Mouse (Mus musculus) heart, embryonic 11.5 days (tissue): ENCODE measurements at regions not wholly inside any gene's neighbourhood (a gene's known extent, or its start where the extent isn't known, plus 50 kb on each side); places are given as distances from the start of the nearest gene placed in this dataset.

Source experiments
- ATAC-seq: fragments of 200-750 bp; cut with Nextera tagmentation; replicated peaks from 2 replicates; pipeline ENCODE4 v1.8.0; 2017; ENCODE audit warnings: moderate library complexity; ENCODE audit not compliant: insufficient number of reproducible peaks, low FRiP score, low TSS enrichment
- H3K27ac ChIP-seq: fragments of 300-500 bp; sonication (generic); 2 replicates; pipeline ENCODE4 v1.5.1; 2014; ENCODE audit warnings: mild to moderate bottlenecking, low read depth, low read length
- H3K27me3 ChIP-seq: fragments of 300-500 bp; sonication (generic); 2 replicates; pipeline ENCODE4 v1.6.1; 2014; ENCODE audit warnings: mild to moderate bottlenecking, low read length, mixed read lengths; ENCODE audit not compliant: control insufficient read depth, insufficient read depth
- H3K36me3 ChIP-seq: fragments of 300-500 bp; sonication (generic); 2 replicates; pipeline ENCODE4 v1.6.1; 2014; ENCODE audit warnings: mild to moderate bottlenecking, low read length, moderate library complexity, mixed read lengths; ENCODE audit not compliant: control insufficient read depth, insufficient read depth
- H3K4me1 ChIP-seq: fragments of 300-500 bp; sonication (generic); 2 replicates; pipeline ENCODE4 v1.6.1; 2014; ENCODE audit warnings: low read length; ENCODE audit not compliant: control insufficient read depth, insufficient read depth
- H3K4me2 ChIP-seq: fragments of 300-500 bp; sonication (generic); 2 replicates; pipeline ENCODE4 v1.6.1; 2014; ENCODE audit warnings: mild to moderate bottlenecking, moderate library complexity
- H3K4me3 ChIP-seq: fragments of 300-500 bp; sonication (generic); 2 replicates; pipeline ENCODE4 v1.5.1; 2014; ENCODE audit warnings: low read depth, low read length
- H3K9ac ChIP-seq: fragments of 300-500 bp; sonication (generic); 2 replicates; pipeline ENCODE4 v1.6.1; 2014; ENCODE audit warnings: mild to moderate bottlenecking, low read depth, low read length, moderate library complexity
- H3K9me3 ChIP-seq: fragments of 300-500 bp; sonication (generic); replicated peaks from 2 replicates; pipeline ENCODE4 v1.6.1; 2016; ENCODE audit warnings: low read length; ENCODE audit not compliant: control insufficient read depth
- WGBS: fragments of 180-500 bp; shearing (Covaris S2); extraction: QIAGEN DNeasy Blood & Tissue Kit; methylation state at CpG from one replicate; pipeline ENCODE4 v1.1.7; 2014; ENCODE audit not compliant: insufficient replicate concordance; 5-methylcytosine and 5-hydroxymethylcytosine counted together

DNA sequence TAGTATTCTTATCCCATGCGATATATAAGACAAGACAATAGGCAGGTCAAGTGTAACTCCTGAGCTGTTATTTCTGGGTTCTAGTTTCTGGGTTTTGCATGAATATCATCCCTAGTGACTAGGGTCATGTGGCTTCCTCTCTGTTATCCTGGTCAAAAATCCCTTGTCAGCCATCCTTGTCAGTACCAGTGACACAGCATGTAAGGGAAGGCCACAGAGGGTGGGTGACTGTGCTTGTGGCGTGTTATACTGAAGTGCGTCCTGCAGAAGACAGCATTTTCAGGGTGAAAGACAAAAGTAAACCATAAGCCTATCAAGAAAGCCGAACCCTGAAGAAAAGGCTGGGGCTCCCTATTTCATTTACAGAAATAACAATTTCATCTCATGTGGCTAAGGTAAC, 50.7 kb upstream of the Echdc3 start:
- H3K27ac ChIP-seq: no peak overlapping the region
- no peak overlapping the region for H3K4me3 ChIP-seq
- no peaks in the 10 kb centered on the region for H3K27me3 ChIP-seq
- H3K9ac ChIP-seq: no peak overlapping the region
- no peaks in the 10 kb centered on the region for H3K9me3 ChIP-seq
- ATAC-seq: no peak
- H3K4me2 ChIP-seq: no peak overlapping the region
- H3K4me1 ChIP-seq: peaks cover 8% of the 10 kb centered on the region
- H3K36me3 ChIP-seq: no peaks in the 10 kb centered on the region
- 82% methylated on average over 4 of the region's 4 CpGs for WGBS

DNA sequence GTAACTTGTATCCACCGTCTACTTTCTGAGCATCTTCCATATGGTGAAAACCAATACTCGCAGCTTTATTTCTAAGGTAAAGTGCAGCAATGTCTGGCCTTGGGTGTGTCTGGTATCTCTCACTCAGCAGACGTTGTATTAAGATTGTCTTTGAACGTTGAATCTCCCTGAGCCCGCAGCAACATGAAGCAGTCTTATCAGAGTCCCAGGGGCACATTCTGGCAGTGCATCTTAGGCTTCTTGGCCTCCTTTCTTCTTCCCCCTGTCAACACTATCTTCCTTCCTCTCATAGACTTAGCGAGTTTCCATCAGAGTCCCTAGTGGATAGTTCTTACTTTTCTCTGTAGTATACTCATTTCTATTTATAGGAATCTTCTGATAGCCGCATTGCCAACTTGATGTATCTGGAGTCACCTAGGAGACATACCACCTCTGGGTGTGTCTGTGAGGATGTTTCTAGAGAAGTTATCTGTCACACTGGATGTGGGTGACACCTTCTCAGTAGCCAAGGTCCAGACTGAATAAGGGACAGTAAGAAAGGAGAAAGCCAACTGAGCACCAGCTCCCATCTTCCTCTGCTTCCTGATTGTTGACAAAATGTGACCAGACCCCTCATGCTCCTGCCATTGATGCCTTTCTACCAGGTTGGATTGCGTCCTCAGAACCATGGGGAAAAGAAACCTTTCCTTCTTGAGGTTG, 51.4 kb upstream of the Echdc3 start:
- Histone ChIP-seq H3K4me3 (no peak overlapping the region), H3K27ac (no peak overlapping the region)

DNA sequence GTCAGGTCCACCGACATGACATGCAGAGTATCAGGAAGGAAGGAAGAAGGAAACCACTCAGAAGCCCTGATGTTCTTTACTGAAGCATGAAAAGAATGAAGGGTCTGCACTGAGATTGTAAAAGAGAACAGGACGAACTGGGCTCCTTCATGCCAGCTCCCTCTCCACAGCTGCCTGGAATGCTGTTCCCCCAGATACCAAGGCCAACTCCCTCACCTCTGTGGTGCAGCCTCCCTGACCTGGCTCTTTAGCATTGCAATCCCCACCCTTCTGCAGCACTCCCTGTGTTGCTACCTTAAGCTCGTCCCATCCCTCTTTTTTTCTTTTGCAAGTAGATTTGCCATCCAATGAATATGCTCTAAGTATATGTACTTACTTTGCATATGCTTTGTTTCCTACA, 52.3 kb upstream of the Echdc3 start:
- Histone ChIP-seq H3K36me3 (no peaks in the 10 kb centered on the region), H3K27me3 (no peaks in the 10 kb centered on the region), H3K4me3 (no peak overlapping the region), H3K4me2 (no peak overlapping the region), H3K27ac (no peak overlapping the region), H3K9ac (no peak overlapping the region), H3K4me1 (peaks cover 8% of the 10 kb centered on the region), H3K9me3 (no peaks in the 10 kb centered on the region)
- ATAC-seq: no peak
- WGBS: 49% methylated on average over 3 of the region's 3 CpGs

More for the DNA sequence above, 51.4 kb upstream of the Echdc3 start:
- no peak for ATAC-seq
- 42% methylated on average over 8 of the region's 8 CpGs for WGBS
- H3K4me1 ChIP-seq: peaks cover 8% of the 10 kb centered on the region
- no peaks in the 10 kb centered on the region for H3K27me3 ChIP-seq
- no peak overlapping the region for H3K9ac ChIP-seq
- no peaks in the 10 kb centered on the region for H3K9me3 ChIP-seq
- no peak overlapping the region for H3K4me2 ChIP-seq
- H3K36me3 ChIP-seq: no peaks in the 10 kb centered on the region

DNA sequence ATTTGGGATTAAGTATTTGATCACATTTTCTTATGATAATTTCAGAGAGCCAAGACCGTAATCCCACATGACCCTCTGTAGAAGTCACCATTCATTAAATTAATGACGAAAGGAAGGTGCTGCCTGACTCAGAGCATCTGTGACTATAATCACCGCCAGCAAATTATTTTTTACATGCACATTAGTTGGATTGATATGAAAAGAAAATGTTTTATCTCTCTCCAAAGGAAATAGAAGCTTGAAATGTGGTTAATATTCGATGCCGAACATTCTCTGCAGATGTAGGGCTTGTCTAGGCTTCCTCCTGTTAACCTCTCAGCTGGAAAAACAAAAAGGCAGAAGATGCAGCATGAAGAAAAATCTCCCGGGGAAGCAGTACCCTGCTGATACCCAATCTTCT, 54.2 kb upstream of the Echdc3 start:
- H3K9me3 ChIP-seq: no peaks in the 10 kb centered on the region
- H3K9ac ChIP-seq: no peak overlapping the region
- H3K4me3 ChIP-seq: no peak overlapping the region
- no peaks in the 10 kb centered on the region for H3K36me3 ChIP-seq
- ATAC-seq: no peak
- H3K4me1 ChIP-seq: peaks cover 8% of the 10 kb centered on the region
- no peaks in the 10 kb centered on the region for H3K27me3 ChIP-seq
- H3K27ac ChIP-seq: no peak overlapping the region
- WGBS: 72% methylated on average over 6 of the region's 6 CpGs
- peak overlapping the region; percentile 27; the same call in 1 of the 2 replicates for H3K4me2 ChIP-seq

GRCm38 (mm10) chr2:6267537-6267936, 54.7 kb upstream of the Echdc3 start:
- H3K4me2 ChIP-seq: peak overlapping the region; percentile 27; the same call in 1 of the 2 replicates
- H3K9ac ChIP-seq: no peak overlapping the region

GRCm38 (mm10) chr2:6272514-6272913, 50.0 kb upstream of the Usp6nl start:
- no peak for ATAC-seq
- H3K4me2 ChIP-seq: no peak overlapping the region
- peaks cover 9% of the 10 kb centered on the region for H3K4me1 ChIP-seq
- no peaks in the 10 kb centered on the region for H3K36me3 ChIP-seq
- H3K27ac ChIP-seq: no peak overlapping the region
- H3K9me3 ChIP-seq: no peaks in the 10 kb centered on the region
- WGBS: 79% methylated on average over 2 of the region's 2 CpGs
- no peaks in the 10 kb centered on the region for H3K27me3 ChIP-seq
- H3K9ac ChIP-seq: no peak overlapping the region
- no peak overlapping the region for H3K4me3 ChIP-seq

More at GRCm38 (mm10) chr2:6267537-6267936, 54.7 kb upstream of the Echdc3 start:
- H3K4me3 ChIP-seq: no peak overlapping the region
- peaks cover 8% of the 10 kb centered on the region for H3K4me1 ChIP-seq
- no peaks in the 10 kb centered on the region for H3K27me3 ChIP-seq
- ATAC-seq: no peak
- no peaks in the 10 kb centered on the region for H3K9me3 ChIP-seq
- 0 out of 2 replicates have a peak overlapping the region, but pooled peaks have one; percentile 10 for H3K27ac ChIP-seq
- 25% methylated on average over 9 of the region's 9 CpGs for WGBS
- no peaks in the 10 kb centered on the region for H3K36me3 ChIP-seq
